Mouse (Mus musculus) mature B cell (primary cell): ENCODE measurements around the gene Celsr3.

Experiments used
- in situ Hi-C: fragments of 300-500 bp; cut with MboI; formaldehyde crosslinking; loops from 2 replicates; pipeline ENCODE4 v1.14.3; 2019

The Celsr3 gene

DNA sequence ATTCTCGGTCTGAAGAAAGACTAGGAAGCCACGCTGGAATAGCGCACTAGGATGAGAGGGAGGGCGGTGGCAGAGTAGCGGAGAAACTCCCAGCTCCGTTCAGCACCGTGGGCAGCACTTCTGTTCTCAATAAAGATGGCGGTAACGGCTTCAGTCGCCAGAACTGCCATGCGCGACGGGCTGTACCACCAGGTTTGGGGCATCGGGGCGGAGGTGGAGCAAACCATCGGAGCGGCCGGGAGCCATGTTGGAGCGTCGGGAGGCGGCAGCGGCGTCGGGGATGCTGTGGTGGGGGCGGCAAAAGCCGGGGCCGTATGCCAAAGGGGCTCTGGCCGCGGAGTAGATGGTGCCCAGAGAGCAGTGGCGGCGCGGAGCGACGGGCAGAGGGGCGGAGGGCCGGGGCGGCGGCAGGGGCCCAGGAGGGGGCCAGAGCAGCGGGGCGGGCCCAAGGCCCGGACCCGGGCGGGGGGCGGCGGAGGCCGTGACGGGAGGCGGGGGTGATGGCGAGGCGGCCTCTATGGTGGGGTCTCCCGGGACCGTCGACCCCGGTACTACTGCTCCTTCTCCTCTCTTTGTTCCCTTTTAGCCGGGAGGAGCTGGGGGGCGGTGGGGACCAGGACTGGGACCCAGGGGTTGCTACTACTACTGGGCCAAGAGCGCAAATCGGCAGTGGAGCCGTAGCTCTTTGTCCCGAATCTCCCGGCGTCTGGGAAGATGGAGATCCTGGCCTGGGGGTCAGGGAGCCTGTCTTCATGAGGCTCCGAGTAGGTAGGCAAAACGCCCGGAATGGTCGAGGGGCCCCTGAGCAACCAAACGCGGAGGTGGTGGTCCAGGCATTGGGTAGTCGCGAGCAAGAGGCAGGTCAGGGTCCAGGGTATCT lies at the start of gene Celsr3:
Celsr3 (plus strand) TSS at position 501 of the 880 bp plus-strand sequence.
- in situ Hi-C loops: no loop called here

DNA sequence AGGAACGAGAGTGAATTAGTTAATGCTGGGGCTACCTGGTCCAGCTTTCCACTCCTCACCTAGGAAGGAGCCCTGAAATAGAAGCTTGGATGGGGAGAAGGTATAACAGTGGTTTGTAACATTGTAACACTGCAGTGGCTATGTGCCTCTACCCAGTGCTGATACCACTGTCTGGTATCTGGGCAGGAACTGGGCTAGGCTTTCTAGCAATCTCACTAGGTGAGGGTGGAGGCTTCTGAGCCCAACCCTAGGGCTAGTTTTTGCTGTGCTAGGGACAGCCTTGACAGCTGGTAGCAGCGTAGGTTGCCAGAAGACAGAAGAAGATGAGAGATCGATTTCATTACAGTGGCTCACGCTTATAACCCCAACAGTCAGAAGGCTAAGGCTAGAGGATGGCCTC lies 49.5 kb upstream of the Celsr3 start:
- in situ Hi-C loops: no loop called here

DNA sequence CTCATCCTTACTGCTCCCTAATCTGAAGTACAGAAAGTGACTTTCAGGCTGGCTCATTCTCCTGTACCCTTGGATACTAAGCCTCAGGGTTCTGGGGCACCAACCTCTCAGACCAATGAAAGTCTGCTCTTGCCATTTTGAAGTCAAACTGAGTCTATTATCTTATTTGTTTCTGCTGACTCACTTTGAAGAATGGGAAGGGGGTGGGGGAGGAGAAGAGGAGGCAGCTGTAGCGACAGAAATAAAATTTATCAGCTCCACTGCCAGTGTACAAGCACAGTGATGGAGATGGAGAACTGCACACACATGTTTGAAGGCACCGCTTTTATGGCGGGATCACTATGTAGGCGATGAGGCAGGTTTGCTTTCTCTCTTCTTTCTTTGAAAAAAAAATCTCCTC lies 48.8 kb upstream of the Celsr3 start:
- in situ Hi-C loops: no loop called here

DNA sequence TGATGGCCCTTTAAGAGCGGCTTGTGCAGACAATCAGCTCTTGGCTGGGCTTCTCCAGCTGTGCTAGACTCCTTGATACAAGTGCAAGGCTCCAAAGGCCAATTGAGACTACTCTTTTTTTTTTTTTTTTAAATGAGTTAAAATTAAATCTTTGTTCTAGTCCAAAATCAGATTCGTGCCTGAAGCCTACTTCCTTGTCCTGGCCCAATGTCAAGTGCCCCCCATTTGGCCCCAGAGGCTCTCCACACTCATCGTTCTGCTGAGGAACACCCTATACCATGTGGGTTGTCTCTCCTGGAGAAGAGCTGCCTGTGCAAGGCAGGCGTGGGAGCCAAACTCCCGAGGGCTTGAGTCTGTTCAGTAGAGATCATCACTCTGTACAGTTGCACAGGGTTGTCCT lies 45.2 kb upstream of the Celsr3 start:
- in situ Hi-C loops: no loop called here

DNA sequence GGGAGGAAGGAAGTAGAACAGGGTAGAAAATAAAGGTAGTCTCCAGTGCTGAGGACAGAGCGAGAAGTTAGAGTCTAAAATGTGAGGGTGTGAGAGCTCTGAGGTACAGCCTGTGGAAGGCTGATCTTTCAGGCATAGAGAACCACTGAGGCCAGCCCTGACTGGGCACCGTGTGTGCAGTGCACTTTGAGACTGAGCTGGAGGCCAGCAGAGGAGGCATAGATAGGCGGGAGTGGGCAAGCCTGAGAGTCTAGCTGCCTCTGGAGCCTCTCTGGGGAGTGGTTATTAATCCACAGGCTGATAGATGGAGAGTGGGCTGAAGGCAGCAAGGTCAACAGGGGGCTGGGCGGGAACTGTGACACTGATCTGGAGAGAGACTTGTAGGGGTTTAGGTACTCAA lies 44.2 kb upstream of the Celsr3 start:
- in situ Hi-C loops: no loop called here

DNA sequence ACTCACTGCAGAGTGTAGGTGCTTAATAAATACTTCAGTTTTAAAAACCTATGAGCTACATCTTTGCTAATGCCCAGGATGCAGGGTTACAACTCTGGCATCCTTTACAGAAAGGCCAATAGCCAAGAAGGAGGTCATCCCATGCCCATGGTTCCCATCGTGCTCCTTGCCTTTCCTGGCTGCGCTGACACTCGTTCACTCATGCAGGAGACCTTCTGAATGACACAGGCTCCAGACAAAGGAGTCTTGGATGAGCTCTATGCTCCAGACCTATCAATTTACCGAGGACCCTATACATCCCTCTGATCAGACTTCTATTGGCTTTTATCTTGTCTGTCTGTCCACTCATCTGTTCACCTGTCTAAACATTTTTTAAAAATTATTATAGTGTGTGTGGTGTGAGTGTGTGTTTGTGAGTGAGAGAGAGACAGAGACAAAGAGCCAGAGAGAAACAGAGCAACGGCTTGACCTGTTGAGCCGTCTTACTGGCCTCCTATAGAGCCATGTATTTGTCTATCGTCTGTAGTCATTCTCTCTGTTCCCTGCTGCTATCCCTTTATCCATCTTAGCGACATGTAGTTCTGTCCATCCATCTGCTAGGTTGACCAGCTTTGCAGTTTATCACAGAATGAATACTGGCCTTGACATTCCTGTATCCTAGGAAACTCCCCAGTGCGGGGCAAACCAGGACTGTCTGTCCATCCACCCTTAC lies 43.1 kb upstream of the Celsr3 start:
- in situ Hi-C loops: no loop called here

DNA sequence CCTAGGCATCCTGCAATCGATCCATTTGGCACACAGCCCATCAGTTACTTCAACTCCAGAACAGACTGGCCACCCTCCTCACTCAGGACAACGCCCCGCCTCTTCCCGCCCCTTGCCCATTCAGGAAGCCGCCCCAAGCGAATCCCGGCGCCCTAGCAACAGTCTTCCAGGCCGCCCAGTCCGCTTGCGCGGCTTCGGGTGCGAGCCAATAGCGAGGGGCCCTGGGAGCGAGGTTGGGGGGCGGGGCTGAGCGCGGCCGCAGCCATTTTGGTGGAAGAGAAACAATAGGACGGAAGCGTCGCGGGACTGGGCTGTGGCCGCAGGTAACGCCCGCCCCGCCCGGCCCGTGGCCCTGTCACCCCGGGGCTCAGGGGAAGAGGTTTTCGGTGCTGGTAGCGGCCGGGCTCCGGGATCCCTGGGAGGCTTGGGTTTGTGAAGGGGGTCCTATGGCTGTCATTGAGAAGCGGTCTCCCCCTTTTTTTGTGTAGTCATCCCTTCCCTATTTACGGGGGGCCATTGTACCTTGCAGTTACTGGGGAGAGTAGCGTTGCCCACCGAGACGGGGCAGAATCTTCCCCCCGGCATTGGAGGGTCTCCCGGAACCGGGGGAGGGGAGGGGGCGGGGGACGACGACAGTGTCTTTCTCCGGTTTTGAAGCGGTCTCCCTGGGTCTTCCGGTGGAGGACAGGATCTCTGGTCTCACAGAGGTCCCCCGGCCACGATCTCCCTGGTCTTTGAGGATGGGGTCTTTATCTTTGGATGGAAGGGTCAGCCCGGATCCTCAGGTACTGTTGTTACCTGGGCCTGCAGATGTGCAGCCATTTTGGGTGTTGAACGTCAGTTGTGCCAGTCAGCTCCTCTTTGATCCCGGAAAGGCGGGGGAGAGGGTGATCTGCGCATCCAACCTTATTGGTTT lies 42.3 kb upstream of the Celsr3 start, which contains the start of gene Ip6k2:
Ip6k2 (plus strand) TSS at position 249 of the 916 bp plus-strand sequence.
- in situ Hi-C loops: no loop called here

DNA sequence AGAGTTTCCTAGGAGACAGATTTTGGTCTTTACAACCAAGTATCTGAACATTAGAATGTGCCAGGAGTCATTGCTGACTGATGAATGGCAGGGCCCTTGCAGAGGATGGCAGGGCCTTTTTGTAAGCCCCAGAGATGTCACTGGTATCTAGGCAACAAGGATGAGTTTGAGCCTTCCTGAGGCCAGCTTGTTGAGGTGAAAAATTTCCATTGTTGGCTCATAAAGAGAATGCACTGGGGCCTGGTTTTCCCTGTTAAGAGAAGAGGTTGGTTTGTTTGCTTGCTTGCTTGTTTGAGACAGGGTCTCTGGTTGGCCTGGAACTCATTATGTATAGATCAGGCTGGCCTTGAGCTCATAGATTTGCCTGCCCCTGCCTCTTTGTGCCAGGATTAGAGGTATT lies 40.7 kb upstream of the Celsr3 start:
- in situ Hi-C loops: no loop called here

DNA sequence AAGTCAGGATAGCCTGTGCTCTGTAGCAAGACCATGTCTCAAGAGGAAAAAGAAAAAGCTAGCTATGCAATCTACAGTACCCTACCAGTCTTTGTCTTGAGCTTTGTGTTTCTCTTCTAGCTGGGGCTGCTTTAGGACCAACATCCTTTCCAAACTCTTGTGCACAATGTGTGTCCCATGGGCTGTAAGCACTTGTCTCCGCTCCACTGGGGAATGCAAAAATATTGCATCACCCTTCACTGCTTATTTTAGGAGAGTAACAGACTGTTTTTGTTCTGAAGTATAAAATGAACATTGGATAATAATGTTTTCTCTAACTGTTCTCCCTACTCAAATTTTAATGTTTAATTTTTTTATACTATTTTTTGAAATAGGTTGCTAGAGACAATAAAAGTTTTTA lies 39.6 kb upstream of the Celsr3 start:
- in situ Hi-C loops: no loop called here

DNA sequence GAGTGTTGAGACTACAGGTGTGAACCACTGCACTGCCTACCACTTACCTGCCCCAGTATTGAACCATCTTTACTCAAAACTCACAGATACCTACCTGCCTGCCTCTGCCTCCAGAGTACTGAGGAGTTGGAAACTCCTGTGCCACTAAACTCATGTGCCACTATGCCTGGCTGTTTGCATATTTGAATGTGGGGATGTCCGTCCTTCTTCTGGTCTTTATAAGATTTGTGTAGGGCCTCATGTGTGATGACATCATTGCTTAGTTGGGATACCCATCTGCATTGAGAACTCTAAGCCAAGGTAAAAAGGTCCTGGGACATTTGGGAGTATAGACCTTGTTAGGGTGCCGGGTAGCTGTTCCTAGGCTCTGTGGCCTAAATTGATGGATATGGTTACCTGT lies 39.0 kb upstream of the Celsr3 start:
- in situ Hi-C loops: no loop called here

DNA sequence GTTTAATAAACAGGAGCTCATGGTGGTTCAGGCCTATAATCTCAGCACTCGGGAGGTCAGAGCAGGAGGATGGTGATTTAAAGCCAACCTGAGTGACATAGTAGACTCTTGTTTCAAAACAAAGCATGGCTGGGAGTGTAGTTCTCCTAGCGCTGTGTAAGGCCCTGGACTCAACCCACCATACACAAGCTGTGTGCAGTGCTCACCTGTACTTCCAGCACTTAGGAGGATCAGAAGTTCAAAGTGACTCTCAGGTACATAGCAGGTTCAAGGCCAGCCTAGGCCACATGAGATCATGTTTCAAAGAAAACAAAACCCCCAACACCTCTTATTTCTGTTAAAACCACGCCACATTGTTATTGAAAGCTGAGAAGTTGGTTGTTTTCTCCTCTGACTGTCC lies 37.4 kb upstream of the Celsr3 start:
- in situ Hi-C loops: no loop called here

DNA sequence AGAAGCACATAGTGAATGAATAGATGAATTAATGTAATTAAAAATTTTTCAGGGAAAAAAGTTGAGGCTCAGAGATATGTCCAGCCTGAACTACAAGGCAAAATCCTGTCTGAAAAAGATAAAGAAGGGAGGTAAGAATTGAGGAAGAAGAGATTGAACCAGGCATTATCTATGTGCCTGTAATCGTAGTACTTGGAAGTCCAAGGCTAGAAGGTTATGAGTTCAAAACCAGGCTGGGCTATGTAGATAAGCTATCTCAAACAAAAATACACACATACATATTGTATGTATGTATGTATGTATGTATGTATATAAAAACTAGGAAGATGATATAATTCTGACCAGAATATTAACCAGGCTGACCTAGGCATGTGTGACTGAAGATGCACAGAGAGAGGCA lies 33.8 kb upstream of the Celsr3 start:
- in situ Hi-C loops: no loop called here

DNA sequence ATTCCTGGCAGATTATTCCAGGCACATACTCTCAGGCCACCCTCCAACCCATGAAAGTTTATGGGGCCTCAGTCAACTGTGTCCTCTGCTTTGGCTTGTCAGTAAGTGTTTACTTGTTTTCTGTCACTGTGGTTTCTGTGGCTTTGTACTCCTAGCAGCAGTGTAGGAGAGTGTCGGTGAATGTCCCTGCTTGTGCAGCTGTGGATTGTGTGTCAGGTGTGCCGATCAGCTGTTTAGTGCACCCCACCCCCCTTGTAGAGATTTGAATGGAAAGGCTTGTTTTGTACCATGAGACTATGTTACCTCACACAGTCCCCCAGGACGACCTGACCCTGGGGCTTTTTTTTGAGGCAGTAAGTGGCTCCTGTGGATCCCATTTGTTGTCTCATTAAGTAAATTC lies 33.4 kb upstream of the Celsr3 start:
- in situ Hi-C loops: no loop called here

DNA sequence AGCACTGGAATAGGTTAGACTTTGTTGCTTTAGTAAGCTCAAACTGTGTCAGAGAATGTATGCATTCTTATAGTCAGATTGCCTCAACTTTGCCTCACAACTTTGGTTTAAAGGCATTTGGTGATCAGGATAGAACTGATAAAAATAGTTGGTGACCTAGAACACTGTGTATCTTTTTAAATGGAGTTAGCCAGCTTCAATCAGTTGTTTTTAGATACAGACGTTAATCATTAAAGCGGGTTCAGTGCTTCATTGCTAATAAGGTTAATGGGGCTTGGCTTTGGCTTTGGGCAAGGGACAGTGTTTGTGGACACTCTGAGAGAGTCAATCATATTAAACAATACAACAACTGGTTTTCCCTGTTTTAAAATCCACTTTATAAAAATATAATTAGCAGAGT lies 30.8 kb upstream of the Celsr3 start:
- in situ Hi-C loops: no loop called here

DNA sequence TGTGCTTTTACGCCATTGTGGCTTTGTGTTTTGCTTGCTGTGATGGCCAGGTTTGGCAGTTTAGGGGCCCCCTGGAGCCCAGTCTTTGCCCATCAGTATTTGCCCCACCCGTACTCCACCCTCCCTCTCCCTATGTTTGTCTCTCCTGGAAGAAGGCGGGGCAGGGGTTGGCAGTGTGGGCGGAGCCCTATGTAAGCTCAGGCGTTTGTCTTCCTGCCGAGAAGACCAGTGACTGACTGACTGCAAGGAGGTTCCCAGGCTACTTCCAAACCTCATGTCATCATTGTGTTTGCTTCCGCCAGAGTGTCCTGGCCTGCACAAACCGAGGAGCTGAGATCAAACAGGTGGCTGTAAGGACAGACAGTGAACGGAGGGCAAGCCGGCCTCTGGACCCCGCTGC lies 30.4 kb upstream of the Celsr3 start:
- in situ Hi-C loops: no loop called here

DNA sequence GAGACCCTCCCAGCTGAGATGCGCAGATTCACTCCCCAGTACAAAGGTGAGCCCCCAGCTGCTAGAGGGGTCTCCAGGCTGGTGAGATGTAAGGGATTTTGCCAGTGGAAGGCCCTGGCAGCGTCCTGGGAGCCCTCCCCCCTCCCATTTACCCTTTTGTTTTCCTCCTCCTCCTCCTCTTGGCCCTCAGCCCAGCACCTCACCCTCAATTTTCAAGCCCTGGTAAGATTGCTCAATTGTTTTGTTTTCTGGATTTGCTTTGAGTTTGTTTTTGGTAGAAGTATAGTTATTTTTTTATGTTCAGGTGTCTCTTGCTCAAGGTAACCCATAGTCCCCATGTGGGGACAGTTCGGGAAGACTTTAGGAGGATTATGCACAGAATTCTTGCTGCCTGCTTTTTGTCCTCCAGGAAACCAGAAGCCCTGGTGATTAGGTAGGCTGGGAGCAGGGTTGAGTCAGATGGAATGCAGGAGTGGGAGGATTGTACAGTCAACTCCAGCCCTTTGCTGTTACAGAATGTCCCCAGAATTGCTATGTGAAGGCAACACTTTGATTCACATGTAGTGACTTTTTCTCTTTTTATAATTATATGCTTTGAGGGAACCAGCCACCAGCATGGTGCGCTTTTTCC lies 29.7 kb upstream of the Celsr3 start:
- in situ Hi-C loops: no loop called here

DNA sequence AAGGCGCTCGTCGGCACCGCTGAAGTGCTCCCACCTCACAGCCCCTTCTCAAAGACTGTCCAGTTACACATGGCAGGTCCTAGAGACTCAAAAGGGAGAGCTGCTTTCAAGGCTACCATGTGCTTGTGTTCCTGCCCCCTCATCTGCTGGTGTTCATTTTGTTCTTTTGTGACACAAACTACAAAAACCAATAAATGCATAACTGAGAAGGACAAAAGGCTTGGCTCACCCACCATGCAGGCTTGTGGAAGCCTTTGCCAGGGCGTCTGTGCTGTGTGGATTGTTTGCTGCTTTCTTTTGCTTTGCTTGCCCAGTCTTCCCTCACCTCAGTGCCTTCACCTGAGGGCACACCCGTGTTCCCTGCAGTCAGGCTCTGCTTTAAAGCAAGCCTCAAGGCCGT lies 28.6 kb upstream of the Celsr3 start:
- in situ Hi-C loops: no loop called here

DNA sequence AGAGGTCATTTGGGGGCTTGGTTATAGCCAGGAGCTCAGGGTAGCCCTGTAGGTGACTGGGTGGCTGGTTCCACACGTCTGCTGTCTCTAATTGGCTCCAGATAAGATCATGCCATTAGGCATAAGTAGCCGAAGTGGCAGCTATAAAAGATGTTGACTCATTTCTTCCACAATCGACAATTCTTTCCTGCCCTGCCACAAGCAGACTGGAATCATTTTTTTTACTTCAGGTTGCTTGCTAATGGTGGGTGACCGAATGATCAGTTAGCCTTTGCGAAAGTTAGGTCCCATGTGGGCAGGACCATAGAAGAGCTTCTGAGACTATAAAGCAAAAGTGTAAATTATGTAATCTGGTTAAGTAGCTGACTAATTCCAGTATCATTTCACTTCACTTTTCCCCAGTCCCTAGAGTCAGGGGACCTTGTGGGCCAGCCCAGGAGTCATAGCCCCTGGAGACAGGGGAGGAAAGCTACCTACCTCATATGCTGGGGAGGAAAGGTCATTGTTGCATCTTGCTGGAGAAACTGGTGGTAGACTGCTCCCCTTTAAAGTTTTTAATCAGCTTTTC lies 27.5 kb upstream of the Celsr3 start:
- in situ Hi-C loops: no loop called here

DNA sequence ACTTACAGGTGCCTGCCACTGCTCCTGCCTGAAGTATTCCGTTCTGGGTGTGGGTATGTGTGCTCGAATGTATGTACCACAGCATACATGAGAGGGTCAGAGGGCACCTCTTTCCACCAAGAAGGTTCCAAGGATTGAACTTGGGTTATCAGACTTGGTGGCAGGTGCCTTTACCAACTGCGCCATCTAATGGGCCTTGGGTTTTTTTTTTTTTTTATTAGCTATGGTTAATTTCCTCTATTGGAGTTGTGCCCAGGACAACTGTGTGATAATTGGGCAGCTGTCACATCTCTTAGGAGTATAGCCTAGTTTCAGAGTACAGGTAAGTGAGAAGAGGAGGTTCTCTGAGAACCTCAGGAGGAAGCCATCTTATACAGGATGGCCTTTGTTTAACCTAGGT lies 26.6 kb upstream of the Celsr3 start:
- in situ Hi-C loops: no loop called here

DNA sequence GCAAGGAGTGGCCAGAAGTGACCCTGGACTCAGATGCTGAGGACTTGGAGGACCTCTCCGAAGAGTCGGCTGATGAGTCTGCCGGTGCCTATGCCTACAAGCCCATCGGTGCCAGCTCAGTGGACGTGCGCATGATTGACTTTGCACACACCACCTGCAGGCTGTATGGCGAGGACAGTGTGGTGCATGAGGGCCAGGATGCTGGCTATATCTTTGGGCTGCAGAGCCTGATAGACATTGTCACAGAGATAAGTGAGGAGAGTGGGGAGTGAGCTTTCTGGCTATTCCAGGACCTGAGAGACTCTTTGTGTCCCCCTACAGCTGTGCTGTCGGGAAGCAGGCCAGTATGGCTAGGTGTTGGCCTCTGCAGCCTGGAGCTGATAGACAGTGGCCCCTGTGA lies 20.4 kb upstream of the Celsr3 start:
- in situ Hi-C loops: no loop called here

DNA sequence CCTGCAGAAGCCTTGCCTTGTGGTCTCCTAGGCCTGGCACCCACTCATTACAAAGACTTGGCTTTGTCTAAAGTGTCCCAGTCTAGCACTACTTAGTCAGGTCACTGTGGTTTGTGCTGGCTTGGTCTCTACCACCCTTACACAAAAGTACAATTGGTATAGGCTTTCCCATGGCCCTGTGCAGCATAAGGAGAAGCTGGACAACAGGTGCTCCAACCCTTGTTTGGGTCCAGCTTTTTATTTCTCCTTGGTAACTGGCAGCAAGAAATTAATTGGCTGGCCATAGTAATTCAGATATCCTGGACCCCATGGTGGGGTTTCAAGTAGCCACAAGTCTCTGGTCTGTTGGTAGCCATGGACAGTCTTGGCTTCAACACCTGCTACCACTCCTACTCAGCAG lies 19.7 kb upstream of the Celsr3 start:
- in situ Hi-C loops: no loop called here
